Mouse (Mus musculus) midbrain, embryonic 11.5 days (tissue): ENCODE measurements at regions not wholly inside any gene's neighbourhood (a gene's known extent, or its start where the extent isn't known, plus 50 kb on each side); places are given as distances from the start of the nearest gene placed in this dataset.

Experiments used
- ATAC-seq: fragments of 200-750 bp; cut with Nextera tagmentation; 2 replicates; pipeline ENCODE4 v1.8.0; 2017; ENCODE audit warnings: moderate TSS enrichment, moderate library complexity; ENCODE audit not compliant: low FRiP score
- DNase-seq: peaks from one replicate; pipeline ENCODE4 v3.0.0; 2015; ENCODE audit warnings: low spot score; ENCODE audit errors: missing footprints
- H3K27ac ChIP-seq: fragments of 300-500 bp; sonication (generic); 2 replicates; pipeline ENCODE4 v1.5.1; 2014; ENCODE audit warnings: low read depth, low read length
- H3K27me3 ChIP-seq: fragments of 300-500 bp; sonication (generic); 2 replicates; pipeline ENCODE4 v1.6.1; 2014; ENCODE audit warnings: mild to moderate bottlenecking, low read length, moderate library complexity, mixed read lengths; ENCODE audit not compliant: control insufficient read depth, insufficient read depth
- H3K36me3 ChIP-seq: fragments of 300-500 bp; sonication (generic); 2 replicates; pipeline ENCODE4 v1.6.1; 2014; ENCODE audit warnings: mild to moderate bottlenecking, low read length, moderate library complexity, mixed read lengths; ENCODE audit not compliant: control insufficient read depth, insufficient read depth
- H3K4me1 ChIP-seq: fragments of 300-500 bp; sonication (generic); 2 replicates; pipeline ENCODE4 v1.6.1; 2014; ENCODE audit warnings: low read length; ENCODE audit not compliant: control insufficient read depth, insufficient read depth
- H3K4me2 ChIP-seq: fragments of 300-500 bp; sonication (generic); 2 replicates; pipeline ENCODE4 v1.6.1; 2014; ENCODE audit warnings: mild to moderate bottlenecking, moderate library complexity
- H3K4me3 ChIP-seq: fragments of 300-500 bp; sonication (generic); 2 replicates; pipeline ENCODE4 v1.5.1; 2014; ENCODE audit warnings: low read depth, low read length
- H3K9ac ChIP-seq: fragments of 300-500 bp; sonication (generic); 2 replicates; pipeline ENCODE4 v1.6.1; 2014; ENCODE audit warnings: low read length
- H3K9me3 ChIP-seq: fragments of 300-500 bp; sonication (generic); 2 replicates; pipeline ENCODE4 v1.6.1; 2016; ENCODE audit warnings: low read length; ENCODE audit not compliant: control insufficient read depth
- WGBS: fragments of 180-500 bp; shearing (Covaris S2); extraction: QIAGEN DNeasy Blood & Tissue Kit; methylation state at CpG from one replicate; pipeline ENCODE4 v1.1.7; 2014; 5-methylcytosine and 5-hydroxymethylcytosine counted together

GRCm38 (mm10) chr5:58394277-58394676 lies 676.5 kb downstream of the Pcdh7 start:
- Histone ChIP-seq H3K27ac (no peak overlapping the region), H3K9me3 (no peaks in the 10 kb centered on the region), H3K27me3 (no peaks in the 10 kb centered on the region), H3K4me3 (no peak overlapping the region), H3K4me2 (no peak overlapping the region), H3K36me3 (no peaks in the 10 kb centered on the region), H3K9ac (no peak overlapping the region), H3K4me1 (no peaks in the 10 kb centered on the region)
- ATAC-seq (no peak), DNase-seq (no peak)
- WGBS, result 88% methylated on average over 1 of the region's 1 CpGs

GRCm38 (mm10) chr5:58428265-58428664 lies 710.5 kb downstream of the Pcdh7 start:
- Histone ChIP-seq H3K36me3 (no peaks in the 10 kb centered on the region), H3K27me3 (no peaks in the 10 kb centered on the region), H3K27ac (no peak overlapping the region), H3K4me1 (no peaks in the 10 kb centered on the region), H3K4me2 (no peak overlapping the region), H3K4me3 (no peak overlapping the region), H3K9ac (no peak overlapping the region), H3K9me3 (no peaks in the 10 kb centered on the region)
- DNase-seq, result no peak
- 74% methylated on average over 2 of the region's 2 CpGs for WGBS
- ATAC-seq, result no peak

- 30% methylated on average over 1 of the region's 1 CpGs for WGBS
- no peak for DNase-seq
- peak; percentile 74; the same call in 1 of the 2 replicates for ATAC-seq
Measured at GRCm38 (mm10) chr5:58436432-58436831, 718.7 kb downstream of the Pcdh7 start.

More at GRCm38 (mm10) chr5:58436432-58436831, 718.7 kb downstream of the Pcdh7 start:
- Histone ChIP-seq H3K36me3 (no peaks in the 10 kb centered on the region), H3K4me1 (no peaks in the 10 kb centered on the region), H3K27me3 (no peaks in the 10 kb centered on the region), H3K9me3 (no peaks in the 10 kb centered on the region), H3K4me3 (no peak overlapping the region), H3K27ac (no peak overlapping the region), H3K9ac (no peak overlapping the region), H3K4me2 (no peak overlapping the region)
